Mouse (Mus musculus) kidney, embryonic 15.5 days (tissue): Measurements from ENCODE around the gene Jund. TPM values are rescaled to one million over a fixed set of nuclear protein-coding genes. Genes with fewer than 3 reads are reported as not detected.
A peak's percentile ranks its signal among the peaks of the same experiment; 100 is the strongest.

Experiments used
- ATAC-seq: fragments of 200-750 bp; cut with Nextera tagmentation; replicated peaks from 2 replicates; pipeline ENCODE4 v1.8.0; 2017; ENCODE audit warnings: moderate TSS enrichment; ENCODE audit not compliant: low FRiP score
- H3K27ac ChIP-seq: fragments of 300-500 bp; sonication (generic); 2 replicates; pipeline ENCODE4 v1.5.1; 2015; ENCODE audit warnings: mild to moderate bottlenecking, inconsistent platforms
- H3K27me3 ChIP-seq: fragments of 300-500 bp; sonication (generic); 2 replicates; pipeline ENCODE4 v1.6.1; 2015; ENCODE audit warnings: inconsistent platforms
- H3K36me3 ChIP-seq: fragments of 300-500 bp; sonication (generic); 2 replicates; pipeline ENCODE4 v1.6.1; 2015; ENCODE audit warnings: inconsistent platforms
- H3K4me1 ChIP-seq: fragments of 300-500 bp; sonication (generic); 2 replicates; pipeline ENCODE4 v1.6.1; 2015; ENCODE audit warnings: inconsistent platforms
- H3K4me2 ChIP-seq: fragments of 300-500 bp; sonication (generic); 2 replicates; pipeline ENCODE4 v1.6.1; 2015; ENCODE audit warnings: moderate library complexity, mild to moderate bottlenecking, inconsistent platforms
- H3K4me3 ChIP-seq: fragments of 300-500 bp; sonication (generic); replicated peaks from 2 replicates; pipeline ENCODE4 v1.5.1; 2015; ENCODE audit warnings: mild to moderate bottlenecking, inconsistent platforms
- H3K9ac ChIP-seq: fragments of 300-500 bp; sonication (generic); 2 replicates; pipeline ENCODE4 v1.6.1; 2015; ENCODE audit warnings: mild to moderate bottlenecking, inconsistent platforms
- H3K9me3 ChIP-seq: fragments of 300-500 bp; sonication (generic); replicated peaks from 2 replicates; pipeline ENCODE4 v1.6.1; 2016; ENCODE audit warnings: inconsistent platforms
- whole genome bisulfite sequencing: fragments of 180-500 bp; shearing (Covaris S2); methylation state at CpG from one replicate; pipeline ENCODE4 v1.1.7; 2015; ENCODE audit warnings: mixed read lengths; 5-methylcytosine and 5-hydroxymethylcytosine counted together
- polyA plus RNA-seq: library from polyadenylated mRNA; unstranded; fragments of >200 nt; fragmentation: Nextera tagmentation; extraction: Ambion mirVana; gene quantifications from 2 replicates; pipeline ENCODE4 v1.2.1, GENCODE M21; 2015

Gene Jund
- polyA plus RNA-seq, 1 experiment from 2014 or later, result 68.1 TPM

- no peak overlapping the region for H3K4me2 ChIP-seq
- peak overlapping the region; percentile 58 for H3K27ac ChIP-seq
- no peaks in the 10 kb centered on the region for H3K9me3 ChIP-seq
- WGBS, result 72% methylated on average over 15 of the region's 15 CpGs
- ATAC-seq, result no peak
- H3K36me3 ChIP-seq, result peaks cover 35% of the 10 kb centered on the region
- H3K9ac ChIP-seq, result no peak overlapping the region
- H3K27me3 ChIP-seq, result no peaks in the 10 kb centered on the region
- peaks cover 42% of the 10 kb centered on the region for H3K4me1 ChIP-seq
- H3K4me3 ChIP-seq, result no peak overlapping the region
Measured at GRCm38 (mm10) chr8:70677451-70678080, 21.2 kb upstream of the Jund start.

DNA sequence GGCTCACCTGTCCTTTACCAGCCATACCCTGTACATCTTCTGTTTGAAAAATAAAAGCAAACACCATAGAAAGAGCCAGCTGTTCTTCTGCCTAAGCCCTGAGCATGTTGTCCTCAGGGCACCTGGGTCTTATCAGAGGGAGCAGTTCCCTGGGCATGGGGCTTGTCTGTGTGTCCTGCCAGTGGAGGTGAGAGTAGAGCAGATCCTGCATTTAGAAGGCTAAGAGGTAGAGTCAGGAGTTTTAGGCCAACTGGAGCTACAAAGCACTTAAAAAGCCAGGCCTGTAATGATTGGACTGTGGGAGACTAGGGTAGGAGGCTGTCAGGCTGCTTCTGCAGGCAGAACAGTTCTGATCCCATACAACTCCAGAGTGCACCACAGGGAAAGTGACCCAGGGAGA, 20.1 kb upstream of the Jund start:
- Histone ChIP-seq H3K9ac (no peak overlapping the region), H3K27ac (no peak overlapping the region), H3K4me3 (no peak overlapping the region), H3K4me2 (no peak overlapping the region), H3K36me3 (peaks cover 35% of the 10 kb centered on the region), H3K4me1 (peaks cover 40% of the 10 kb centered on the region), H3K9me3 (no peaks in the 10 kb centered on the region), H3K27me3 (no peaks in the 10 kb centered on the region)
- no peak for ATAC-seq

DNA sequence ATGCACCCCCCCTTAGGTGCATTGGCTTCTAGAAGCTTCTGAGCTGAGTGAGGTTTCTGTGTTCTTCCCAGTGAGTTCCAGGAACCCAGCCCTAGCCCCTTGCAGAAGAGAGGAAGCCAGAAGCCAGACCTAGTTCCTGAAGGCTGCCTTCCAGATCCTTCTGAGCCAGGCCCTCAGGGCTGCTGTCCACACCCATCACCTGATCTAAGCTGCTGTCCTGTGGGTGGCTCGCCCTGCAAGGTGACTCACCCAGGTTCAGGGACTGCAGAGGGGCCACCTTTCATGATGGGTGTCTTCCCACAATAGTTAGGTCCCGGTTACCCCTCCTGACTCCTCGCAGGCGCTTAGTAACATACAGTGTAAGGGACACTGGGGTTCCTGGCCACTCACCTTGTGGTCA, 19.3 kb upstream of the Jund start:
- Histone ChIP-seq H3K9me3 (no peaks in the 10 kb centered on the region), H3K4me3 (no peak overlapping the region), H3K4me2 (no peak overlapping the region), H3K27ac (0 out of 2 replicates have a peak overlapping the region, but pooled peaks have one; percentile 2), H3K36me3 (peaks cover 35% of the 10 kb centered on the region), H3K4me1 (peaks cover 36% of the 10 kb centered on the region), H3K9ac (no peak overlapping the region), H3K27me3 (no peaks in the 10 kb centered on the region)
- ATAC-seq, result no peak
- WGBS, result 92% methylated on average over 4 of the region's 4 CpGs

DNA sequence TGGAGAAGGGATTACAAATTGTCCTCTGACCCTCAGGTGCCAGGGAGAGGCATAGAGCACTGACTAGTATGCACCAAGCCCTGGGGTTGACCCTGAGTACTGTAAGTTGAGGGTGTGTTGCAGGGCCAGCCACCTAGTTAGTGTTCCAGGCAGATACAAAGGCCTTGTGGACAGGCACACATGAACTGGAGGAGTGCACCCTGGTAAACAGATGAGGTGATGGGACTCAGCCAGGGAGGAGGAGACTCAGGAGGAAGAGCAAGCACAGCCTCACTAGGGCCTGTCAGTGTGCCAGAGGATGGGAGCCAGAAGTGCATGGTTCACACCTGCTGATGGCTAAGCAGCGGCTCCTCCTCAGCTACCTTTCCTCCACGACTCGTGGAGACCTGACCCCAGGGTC, 18.7 kb upstream of the Jund start:
- Histone ChIP-seq H3K9ac (no peak overlapping the region), H3K4me3 (no peak overlapping the region), H3K36me3 (peaks cover 35% of the 10 kb centered on the region), H3K27ac (no peak overlapping the region), H3K4me2 (no peak overlapping the region), H3K27me3 (no peaks in the 10 kb centered on the region), H3K4me1 (peaks cover 29% of the 10 kb centered on the region), H3K9me3 (no peaks in the 10 kb centered on the region)
- no peak for ATAC-seq
- 74% methylated on average over 3 of the region's 3 CpGs for WGBS

GRCm38 (mm10) chr8:70681410-70681809, 17.3 kb upstream of the Jund start:
- no peaks in the 10 kb centered on the region for H3K27me3 ChIP-seq
- peaks cover 26% of the 10 kb centered on the region for H3K4me1 ChIP-seq
- WGBS, result 74% methylated on average over 3 of the region's 3 CpGs
- peaks cover 31% of the 10 kb centered on the region for H3K36me3 ChIP-seq
- H3K4me2 ChIP-seq, result no peak overlapping the region
- no peak for ATAC-seq
- no peaks in the 10 kb centered on the region for H3K9me3 ChIP-seq
- no peak overlapping the region for H3K9ac ChIP-seq
- no peak overlapping the region for H3K4me3 ChIP-seq
- H3K27ac ChIP-seq, result peak overlapping the region; percentile 49; the same call in 1 of the 2 replicates

DNA sequence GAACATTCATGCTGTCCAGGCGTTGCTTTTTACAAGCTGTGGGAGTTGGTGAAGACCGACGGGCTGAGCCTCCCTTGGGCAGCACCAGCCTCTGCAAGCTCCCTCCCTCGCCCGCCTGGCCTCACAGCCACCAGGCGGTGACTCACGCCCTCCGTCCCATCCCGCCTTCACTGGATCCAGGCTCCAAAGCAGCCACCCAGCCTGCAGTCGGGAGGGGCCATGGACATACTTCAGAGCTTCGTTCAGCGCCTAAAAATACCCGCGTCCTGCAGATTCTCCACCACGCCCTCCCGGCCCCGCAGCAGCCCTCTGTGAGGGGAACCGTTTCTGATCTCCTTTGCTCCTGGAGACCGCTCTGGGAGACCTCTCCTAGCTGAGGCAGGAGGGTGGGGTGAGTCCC, 16.6 kb upstream of the Jund start:
- Histone ChIP-seq H3K27ac (peak overlapping the region; percentile 49), H3K4me1 (peaks cover 24% of the 10 kb centered on the region), H3K4me2 (peak overlapping the region; percentile 50), H3K27me3 (no peaks in the 10 kb centered on the region), H3K36me3 (peaks cover 26% of the 10 kb centered on the region), H3K4me3 (peak overlapping the region; percentile 3; the same call in 1 of the 2 replicates), H3K9ac (peak overlapping the region; percentile 37), H3K9me3 (no peaks in the 10 kb centered on the region)
- WGBS, result 3% methylated on average over 19 of the region's 19 CpGs
- ATAC-seq, result peak; percentile 58; the same call in 1 of the 2 replicates

GRCm38 (mm10) chr8:70682692-70683091, 16.1 kb upstream of the Jund start:
- peak overlapping the region; percentile 49; the same call in 1 of the 2 replicates for H3K27ac ChIP-seq
- peak overlapping the region; percentile 37; the same call in 1 of the 2 replicates for H3K9ac ChIP-seq
- WGBS, result 60% methylated on average over 3 of the region's 3 CpGs
- H3K9me3 ChIP-seq, result no peaks in the 10 kb centered on the region
- H3K4me2 ChIP-seq, result peak overlapping the region; percentile 50
- peaks cover 19% of the 10 kb centered on the region for H3K4me1 ChIP-seq
- no peak overlapping the region for H3K4me3 ChIP-seq
- peaks cover 21% of the 10 kb centered on the region for H3K36me3 ChIP-seq
- H3K27me3 ChIP-seq, result no peaks in the 10 kb centered on the region
- ATAC-seq, result peak; percentile 8; the same call in 1 of the 2 replicates

GRCm38 (mm10) chr8:70684291-70684690, 14.5 kb upstream of the Jund start:
- no peak overlapping the region for H3K27ac ChIP-seq
- ATAC-seq, result no peak
- 43% methylated on average over 7 of the region's 7 CpGs for WGBS

GRCm38 (mm10) chr8:70687576-70687975, 11.2 kb upstream of the Jund start:
- ATAC-seq, result no peak
- Histone ChIP-seq H3K36me3 (no peaks in the 10 kb centered on the region), H3K4me3 (no peak overlapping the region), H3K27ac (no peak overlapping the region), H3K27me3 (no peaks in the 10 kb centered on the region), H3K4me2 (no peak overlapping the region), H3K4me1 (peaks cover 37% of the 10 kb centered on the region), H3K9me3 (no peaks in the 10 kb centered on the region), H3K9ac (no peak overlapping the region)
- 73% methylated on average over 8 of the region's 8 CpGs for WGBS

More at GRCm38 (mm10) chr8:70684291-70684690, 14.5 kb upstream of the Jund start:
- Histone ChIP-seq H3K4me3 (no peak overlapping the region), H3K4me2 (no peak overlapping the region), H3K9ac (no peak overlapping the region), H3K36me3 (peaks cover 5% of the 10 kb centered on the region), H3K9me3 (no peaks in the 10 kb centered on the region), H3K27me3 (no peaks in the 10 kb centered on the region), H3K4me1 (peaks cover 17% of the 10 kb centered on the region)

- H3K4me3 ChIP-seq, result no peak overlapping the region
- H3K27me3 ChIP-seq, result no peaks in the 10 kb centered on the region
- ATAC-seq, result no peak
- 90% methylated on average over 3 of the region's 3 CpGs for WGBS
- H3K9me3 ChIP-seq, result no peaks in the 10 kb centered on the region
- no peak overlapping the region for H3K9ac ChIP-seq
- no peak overlapping the region for H3K27ac ChIP-seq
- no peaks in the 10 kb centered on the region for H3K36me3 ChIP-seq
- peaks cover 38% of the 10 kb centered on the region for H3K4me1 ChIP-seq
- H3K4me2 ChIP-seq, result no peak overlapping the region
Measured at GRCm38 (mm10) chr8:70688136-70688535, 10.6 kb upstream of the Jund start.

DNA sequence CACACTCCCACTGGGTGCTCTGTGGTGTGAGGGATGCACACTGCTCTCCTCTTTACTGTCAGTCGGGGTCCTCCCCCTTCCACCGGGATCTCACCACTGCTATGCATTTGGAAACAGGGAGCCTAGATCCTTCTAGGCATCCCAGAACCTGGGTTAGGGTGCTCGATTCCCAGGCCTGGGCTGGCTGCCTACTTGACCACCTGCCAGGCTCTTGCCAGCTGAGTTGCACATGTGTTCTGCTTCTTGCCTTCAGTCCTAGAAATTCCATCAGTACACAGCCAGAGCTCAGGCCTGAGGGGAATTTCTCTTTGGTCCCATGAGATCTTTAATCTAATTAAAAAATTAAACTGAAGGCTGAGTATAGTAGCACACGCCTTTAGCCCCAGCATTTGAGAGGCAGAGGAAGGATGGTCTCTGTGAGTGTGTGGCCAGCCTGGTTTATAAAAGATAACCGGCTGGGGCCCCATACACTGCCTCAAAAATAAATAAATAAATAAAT, 8.8 kb upstream of the Jund start:
- 71% methylated on average over 5 of the region's 5 CpGs for WGBS
- no peak for ATAC-seq
- H3K9ac ChIP-seq, result no peak overlapping the region
- H3K4me2 ChIP-seq, result no peak overlapping the region
- H3K9me3 ChIP-seq, result no peaks in the 10 kb centered on the region
- no peak overlapping the region for H3K4me3 ChIP-seq
- H3K27me3 ChIP-seq, result no peaks in the 10 kb centered on the region
- 0 out of 2 replicates have a peak overlapping the region, but pooled peaks have one; percentile 15 for H3K27ac ChIP-seq
- H3K4me1 ChIP-seq, result peaks cover 49% of the 10 kb centered on the region
- H3K36me3 ChIP-seq, result no peaks in the 10 kb centered on the region

- 51% methylated on average over 4 of the region's 4 CpGs for WGBS
- H3K4me2 ChIP-seq, result peak overlapping the region; percentile 60
- no peaks in the 10 kb centered on the region for H3K27me3 ChIP-seq
- peaks cover 62% of the 10 kb centered on the region for H3K4me1 ChIP-seq
- H3K4me3 ChIP-seq, result peak overlapping the region; percentile 31
- H3K27ac ChIP-seq, result peak overlapping the region; percentile 84
- no peak for ATAC-seq
- H3K36me3 ChIP-seq, result no peaks in the 10 kb centered on the region
- peak overlapping the region; percentile 38 for H3K9ac ChIP-seq
- H3K9me3 ChIP-seq, result no peaks in the 10 kb centered on the region
Measured at GRCm38 (mm10) chr8:70691230-70691629, 7.5 kb upstream of the Jund start.
